ENCODE assay signal across 31 mouse cellular contexts in the genomic region with DNA sequence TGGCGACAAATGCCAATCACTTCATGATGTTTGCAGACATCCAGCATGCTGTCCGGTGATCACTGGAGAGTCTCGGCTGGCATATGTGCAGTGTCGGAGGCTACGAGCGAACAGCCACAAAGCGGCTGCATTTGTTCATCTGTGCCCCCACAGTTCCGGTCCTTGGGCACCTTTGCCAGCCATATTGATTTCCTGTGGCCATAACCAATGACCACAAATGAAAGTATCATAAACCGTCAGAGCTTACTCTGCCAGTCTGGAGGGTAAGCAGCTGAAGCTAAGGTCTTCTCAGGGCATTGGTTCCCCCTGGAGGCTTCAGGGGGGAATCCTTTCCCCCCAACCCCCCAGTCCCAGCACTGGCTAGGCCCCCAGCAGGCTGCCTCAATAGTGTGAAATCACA. TPM values are rescaled to one million over a fixed set of nuclear protein-coding genes. Genes with fewer than 3 reads are reported as not detected.
DNase-seq lines count a peak whose midpoint lies in the region; ATAC-seq lines count a peak whose summit lies in the region.
"Had no signal": no experiment of that assay in that cellular context is flagged by ENCODE, and none has a peak within 500 bp of the region (broad histone marks: within the 10 kb centered on the region; RNA-seq: fewer than 3 reads in every experiment).

No protein-coding gene starts in this region.

- no peak overlapping the region for H3K4me3 ChIP-seq in embryonic facial prominence, embryonic 10.5 days
- H3K4me3 ChIP-seq: embryonic facial prominence, embryonic 12.5 days; gastrocnemius, adult 2 months; hindbrain, embryonic 12.5 days; limb, embryonic 12.5 days; liver, embryonic 15.5 days; lung, embryonic 15.5 days; megakaryocyte, embryonic 14.5 days; midbrain, embryonic 12.5 days; myocyte; neural tube, embryonic 13.5 days had no signal

- H3K9me3 ChIP-seq in embryonic facial prominence, embryonic 10.5 days = no peaks in the 10 kb centered on the region
- H3K9me3 ChIP-seq: embryonic facial prominence, embryonic 12.5 days; hindbrain, embryonic 12.5 days; limb, embryonic 12.5 days; liver, embryonic 15.5 days; lung, embryonic 15.5 days; midbrain, embryonic 12.5 days; neural tube, embryonic 13.5 days had no signal

- WGBS in embryonic facial prominence, embryonic 10.5 days = 91% methylated on average over 9 of the region's 9 CpGs

- peak; percentile 18 for DNase-seq in CD4-positive, CD25-positive, alpha-beta regulatory T cell, adult 2 months (ENCODE audit: low read depth, low spot score)
- no peak for DNase-seq in embryonic facial prominence, embryonic 10.5 days (ENCODE audit: low spot score)
- DNase-seq in heart, adult 18-20 months = no peak
- no peak for DNase-seq in urinary bladder, postnatal 25 days (ENCODE audit: low spot score)
- DNase-seq in left cerebral cortex, adult 9 months (ENCODE audit: low spot score in 2 of 2) = no peak
- DNase-seq: adrenal gland, adult 2 months; adrenal gland, postnatal 36 days; B cell, adult 2 months; cerebellum, adult 18-20 months; cerebellum, postnatal 25 days; gastrocnemius, adult 2 months; gastrocnemius, postnatal 36 days; heart, postnatal 14 days; kidney, postnatal 14 days; retina, postnatal 1 day; right cerebral cortex, postnatal 14 days; thymus, postnatal 36 days had no signal

- H3K27me3 ChIP-seq in embryonic facial prominence, embryonic 10.5 days (replicated peaks; ENCODE audit: low read depth, poor library complexity, severe bottlenecking) = no peaks in the 10 kb centered on the region
- H3K27me3 ChIP-seq: embryonic facial prominence, embryonic 12.5 days; hindbrain, embryonic 12.5 days; limb, embryonic 12.5 days; liver, embryonic 15.5 days; lung, embryonic 15.5 days; midbrain, embryonic 12.5 days; neural tube, embryonic 13.5 days had no signal

- H3K4me1 ChIP-seq in embryonic facial prominence, embryonic 10.5 days = no peaks in the 10 kb centered on the region
- H3K4me1 ChIP-seq: embryonic facial prominence, embryonic 12.5 days; hindbrain, embryonic 12.5 days; limb, embryonic 12.5 days; lung, embryonic 15.5 days; midbrain, embryonic 12.5 days had no signal

- peak; percentile 23 for ATAC-seq in activated CD4-positive, CD25-positive, alpha-beta regulatory T cell, adult 4 months
- ATAC-seq in inflammation-experienced regulatory T-cells, adult 6 months = peak; percentile 23
- ATAC-seq: forebrain, embryonic 14.5 days; hindbrain, postnatal 0 days; intestine, postnatal 0 days had no signal

- H3K27ac ChIP-seq in embryonic facial prominence, embryonic 10.5 days (replicated peaks) = no peak overlapping the region
- H3K27ac ChIP-seq: embryonic facial prominence, embryonic 12.5 days; gastrocnemius, adult 2 months; hindbrain, embryonic 12.5 days; hindbrain, postnatal 0 days; limb, embryonic 12.5 days; liver, embryonic 15.5 days; lung, embryonic 15.5 days; midbrain, embryonic 12.5 days; neural tube, embryonic 13.5 days had no signal

- H3K36me3 ChIP-seq in embryonic facial prominence, embryonic 10.5 days (replicated peaks) = no peaks in the 10 kb centered on the region
- H3K36me3 ChIP-seq: embryonic facial prominence, embryonic 12.5 days; hindbrain, embryonic 12.5 days; limb, embryonic 12.5 days; liver, embryonic 15.5 days; lung, embryonic 15.5 days; midbrain, embryonic 12.5 days; neural tube, embryonic 13.5 days had no signal

RNA-seq across cellular contexts. Expression of gene P2rx4, which starts 29.4 kb away (rescaled TPM):
- polyA plus RNA-seq in activated CD4-positive, CD25-positive, alpha-beta regulatory T cell, adult 4 months (2017; shearing (Covaris generic)) = 10 to 100 TPM; 27.6 to 32.1 TPM
- 10 to 100 TPM; 24.6 to 46.1 (median 34.3) TPM for polyA plus RNA-seq in inflammation-experienced regulatory T-cells, adult 6 months (2017; shearing (Covaris generic))
- 5.1 and 6.5 TPM in 2 replicates for polyA plus RNA-seq in embryonic facial prominence, embryonic 10.5 days (2016; fragmentation: Nextera tagmentation; extraction: Ambion mirVana)
- 10 to 100 TPM; 21.4 to 21.5 TPM for total RNA-seq in heart, adult 18-20 months (2021)

RNA-seq across cellular contexts. Expression of gene P2rx7, which starts 34.3 kb away (rescaled TPM):
- 10 to 100 TPM; 62.3 to 85.8 TPM for polyA plus RNA-seq in activated CD4-positive, CD25-positive, alpha-beta regulatory T cell, adult 4 months (2017; shearing (Covaris generic))
- 100 to 1,000 TPM in 1 of 3 experiments, 10 to 100 TPM in 2; 53.2 to 109 (median 90.0) TPM for polyA plus RNA-seq in inflammation-experienced regulatory T-cells, adult 6 months (2017; shearing (Covaris generic))
- polyA plus RNA-seq in embryonic facial prominence, embryonic 10.5 days (2016; fragmentation: Nextera tagmentation; extraction: Ambion mirVana) = 0.30 and 0.35 TPM in 2 replicates
- total RNA-seq in heart, adult 18-20 months (2021) = 1 to 10 TPM; 2.9 to 3.1 TPM

Comparison
In these comparisons a context has a peak if more than half of its experiments do, and no peak if none do; other contexts are left out.
1. RNA of gene P2rx7, which starts 34.3 kb away (polyA plus RNA-seq): 53.2 to 109 TPM in inflammation-experienced regulatory T-cells, adult 6 months and 62.3 to 85.8 TPM in activated CD4-positive, CD25-positive, alpha-beta regulatory T cell, adult 4 months; 0.30 to 0.35 TPM in embryonic facial prominence, embryonic 10.5 days; every median in the first group is over 10 times any median in the second.